Mouse (Mus musculus) retina, embryonic 14.5 days (tissue): ENCODE data around the gene Tmem223.
"Not testable (repeated sequence)": the region's sequence is repeated elsewhere in the genome, so short reads cannot be mapped to it uniquely, and the experiment has no call there.

Source experiments
- DNase-seq: peaks from one replicate; pipeline ENCODE4 v3.0.0-alpha.2; 2015; ENCODE audit warnings: low spot score

Tmem223 gene

DNA sequence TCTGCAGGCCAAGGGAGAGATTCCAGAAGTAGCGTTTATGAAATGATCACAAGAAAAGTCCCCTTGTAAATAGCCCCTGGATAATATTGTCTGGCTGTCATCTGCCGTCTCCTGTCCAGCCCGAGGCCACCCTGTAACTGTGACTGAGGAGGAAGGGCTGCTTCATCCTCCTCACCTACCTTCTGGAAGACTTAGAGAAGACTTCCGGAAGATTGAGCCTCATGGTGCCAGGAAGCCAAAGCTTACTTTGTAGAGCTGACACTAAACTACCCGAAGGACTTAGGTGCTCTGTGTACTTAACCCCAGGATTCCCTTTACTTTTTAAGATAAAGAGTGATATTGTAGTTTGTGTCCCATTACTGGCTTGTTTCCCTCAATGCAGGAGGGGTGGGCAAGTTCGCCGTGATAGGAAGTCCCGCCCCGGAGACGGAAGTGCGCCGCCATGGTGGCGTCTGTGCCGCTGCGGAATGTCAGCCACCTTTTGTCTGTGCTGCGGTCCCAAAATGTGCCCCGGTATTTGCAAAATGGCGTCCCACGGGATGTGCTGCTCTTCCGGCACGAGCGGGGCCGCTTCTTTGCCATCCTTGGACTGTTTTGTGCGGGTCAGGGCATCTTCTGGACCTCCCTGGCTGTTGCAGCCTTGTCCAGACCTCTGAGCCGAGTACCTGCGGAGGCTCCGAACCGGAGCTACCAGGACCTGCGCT lies at the start of gene Tmem223:
Gene Tmem223 (plus strand): TSS at position 430 of the 704 bp plus-strand sequence.
- peak; percentile 78 for DNase-seq

DNA sequence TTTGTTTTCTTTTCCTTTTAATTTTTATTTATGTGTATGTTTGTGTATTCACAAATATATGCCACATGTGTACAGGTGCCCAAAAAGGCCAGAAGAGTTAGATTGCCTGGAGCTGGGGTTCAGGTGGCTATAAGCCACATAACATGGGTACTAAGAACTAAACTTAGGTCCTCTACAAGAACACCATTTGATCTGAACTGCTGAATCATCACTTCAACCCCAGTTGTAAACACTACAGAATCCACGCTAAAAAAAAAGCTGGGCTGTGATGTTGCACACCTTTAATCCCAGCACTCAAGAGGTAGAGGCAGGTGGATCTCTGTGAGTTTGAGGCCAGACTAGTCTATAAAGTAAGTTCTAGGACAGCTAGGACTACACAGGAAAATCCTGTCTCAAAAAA lies 49.4 kb upstream of the Tmem223 start:
- no peak for DNase-seq

GRCm38 (mm10) chr19:8722021-8722420 lies 48.8 kb upstream of the Tmem223 start:
- no peak for DNase-seq

GRCm38 (mm10) chr19:8722559-8722906 lies 48.3 kb upstream of the Tmem223 start:
- DNase-seq: no peak

DNA sequence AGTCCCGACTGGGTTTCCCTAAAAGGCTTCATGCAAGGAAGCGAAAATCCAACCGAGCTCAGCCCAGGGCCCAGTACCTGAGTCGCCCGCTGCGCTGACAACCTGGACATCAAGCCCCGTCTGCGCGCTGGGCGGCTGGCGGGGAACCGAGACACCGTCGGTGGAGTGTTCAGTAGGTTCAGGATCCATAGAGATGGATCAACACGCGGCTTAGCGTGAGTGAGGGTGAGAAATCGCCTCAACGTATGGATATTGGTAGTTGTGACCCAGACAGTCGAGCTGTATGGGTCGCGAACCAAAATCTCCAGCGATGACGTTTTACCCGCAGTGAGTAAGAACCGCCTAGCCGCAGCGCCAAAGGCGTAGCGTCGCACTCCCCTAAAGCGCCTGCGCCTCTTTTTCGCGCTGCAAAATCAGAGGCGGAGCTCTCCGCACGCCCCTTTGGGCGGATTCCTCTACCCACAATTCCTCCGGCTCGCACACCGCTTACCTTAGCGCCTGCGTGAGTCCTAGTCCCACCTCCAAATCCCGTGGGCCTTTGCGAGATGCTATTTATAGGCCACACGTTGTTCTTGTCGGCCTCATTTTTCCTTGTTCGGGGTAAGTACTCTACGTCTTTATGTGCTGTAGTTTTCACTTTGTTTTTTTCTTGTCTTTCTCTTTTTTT lies 47.8 kb upstream of the Tmem223 start, which contains the start of gene Slc3a2:
Gene Slc3a2 (minus strand): TSS at position 463 of the 667 bp plus-strand sequence.
- DNase-seq: peak; percentile 98

- DNase-seq: no peak
These were observed 47.0 kb upstream of the Tmem223 start for GRCm38 (mm10) chr19:8723574-8724346.

GRCm38 (mm10) chr19:8724392-8724791 lies 46.4 kb upstream of the Tmem223 start:
- DNase-seq: no peak

GRCm38 (mm10) chr19:8725081-8725613 lies 45.6 kb upstream of the Tmem223 start:
- DNase-seq: no peak

- DNase-seq: no peak
These were observed 44.0 kb upstream of the Tmem223 start for GRCm38 (mm10) chr19:8726609-8727390.

GRCm38 (mm10) chr19:8727495-8728114 lies 43.2 kb upstream of the Tmem223 start:
- no peak for DNase-seq

DNA sequence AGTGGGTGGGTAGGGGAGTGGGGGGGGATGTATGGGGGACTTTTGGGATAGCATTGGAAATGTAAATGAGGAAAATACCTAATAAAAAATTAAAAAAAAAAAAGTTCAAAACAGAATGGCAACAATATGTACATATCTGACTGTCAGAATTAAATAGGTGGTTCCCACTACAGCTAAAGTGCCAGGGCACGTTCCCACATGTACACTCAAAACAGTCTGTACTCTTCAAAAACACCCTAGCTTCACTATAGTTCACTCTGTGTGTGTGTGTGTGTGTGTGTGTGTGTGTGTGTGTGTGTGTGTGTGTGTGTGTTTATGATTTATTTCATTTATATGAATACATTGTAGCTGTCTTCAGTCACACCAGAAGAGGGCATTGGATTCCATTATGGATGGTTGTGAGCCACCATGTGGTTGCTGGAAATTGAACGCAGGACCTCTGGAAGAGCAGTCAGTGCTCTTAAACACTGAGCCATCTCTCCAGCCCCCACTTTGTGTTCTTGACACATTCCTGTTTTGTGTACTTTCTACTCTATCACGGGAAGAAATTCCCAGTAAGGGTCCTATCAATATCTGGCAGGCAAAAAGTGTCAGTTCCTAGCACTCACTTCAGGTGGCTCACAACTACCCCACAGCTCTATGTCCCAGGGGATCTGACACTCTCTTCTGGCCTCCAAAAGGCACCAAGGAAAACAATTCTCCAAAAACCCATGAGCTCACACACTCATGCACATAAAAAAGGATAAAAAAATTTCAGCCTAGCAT lies 42.3 kb upstream of the Tmem223 start:
- not testable (repeated sequence) for DNase-seq

- no peak for DNase-seq
These were observed 36.5 kb upstream of the Tmem223 start for GRCm38 (mm10) chr19:8734334-8734733.

GRCm38 (mm10) chr19:8735389-8736159 lies 35.2 kb upstream of the Tmem223 start, which contains the start of gene Wdr74:
Gene Wdr74, plus strand, starts transcription at chr19:8735827.
- DNase-seq: peak; percentile 96

DNA sequence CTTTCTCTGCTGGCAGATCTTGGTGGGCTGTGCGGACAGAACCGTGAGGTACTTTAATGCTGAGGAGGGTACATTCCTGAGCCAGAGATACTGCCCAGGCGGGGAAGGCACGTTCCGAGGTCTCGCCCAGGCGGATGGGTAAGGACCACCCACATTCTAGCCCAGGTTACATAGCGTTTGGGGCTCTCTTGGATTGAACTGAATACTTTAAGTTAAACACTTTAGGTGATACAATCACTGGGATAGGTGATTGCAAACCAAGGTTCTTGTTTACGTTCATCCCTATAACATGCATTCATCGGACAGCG lies 34.7 kb upstream of the Tmem223 start:
- DNase-seq: no peak

GRCm38 (mm10) chr19:8738911-8739310 lies 31.9 kb upstream of the Tmem223 start:
- no peak for DNase-seq

GRCm38 (mm10) chr19:8739646-8740045 lies 31.1 kb upstream of the Tmem223 start:
- no peak for DNase-seq

- DNase-seq: no peak
These were observed 30.2 kb upstream of the Tmem223 start, which contains the start of gene 1700092M07Rik for GRCm38 (mm10) chr19:8740603-8741002. Gene 1700092M07Rik, plus strand, starts transcription at chr19:8740718.

DNA sequence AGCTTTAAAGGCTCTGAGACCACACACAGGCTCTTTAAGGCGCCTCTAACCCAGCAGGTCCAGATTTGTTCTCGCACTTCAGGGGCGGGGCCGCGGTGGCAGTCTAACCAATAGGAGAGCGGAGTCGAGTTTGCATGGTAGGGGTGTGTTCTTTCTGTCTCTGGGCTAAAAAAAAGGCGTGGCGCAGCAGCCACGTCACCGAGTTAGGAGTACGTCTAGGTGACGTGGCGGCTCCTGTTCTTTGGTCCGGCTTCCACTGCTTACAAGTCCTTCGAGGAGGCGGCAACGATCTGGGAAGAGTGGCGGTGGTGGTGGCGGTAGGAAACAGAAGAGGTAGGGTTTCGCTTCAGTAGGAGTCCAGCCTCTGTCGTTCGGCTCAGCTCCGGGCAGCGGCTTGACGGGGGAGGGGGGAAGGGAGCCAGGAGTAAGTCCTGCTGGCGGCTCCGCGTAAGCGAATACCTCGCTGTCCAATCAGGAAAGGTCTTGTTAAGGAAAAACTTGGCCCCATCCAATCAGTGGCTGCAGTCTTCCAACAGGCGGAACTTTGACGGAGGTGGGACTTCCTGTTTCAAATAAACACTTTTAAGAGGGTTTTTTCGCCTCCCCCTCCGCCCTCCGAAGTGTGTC lies 29.4 kb upstream of the Tmem223 start, which contains the start of gene Stx5a:
Gene Stx5a (plus strand): TSS at position 171 of the 627 bp plus-strand sequence.
- DNase-seq: peak; percentile 98

- no peak for DNase-seq
These were observed 28.6 kb upstream of the Tmem223 start for GRCm38 (mm10) chr19:8742176-8742575.
